Mouse (Mus musculus): ENCODE results near the gene BC004004.
"Not testable (repeated sequence)": the region's sequence is repeated elsewhere in the genome, so short reads cannot be mapped to it uniquely, and the experiment has no call there.

BC004004 gene

GRCm38 (mm10) chr17:29299282-29299681 is 30.7 kb downstream of the BC004004 start:
- no peak for DNase-seq (ENCODE audit: low read depth)

- DNase-seq (ENCODE audit: low read depth) = no peak
Measured at GRCm38 (mm10) chr17:29300926-29301325, 32.3 kb downstream of the BC004004 start.

GRCm38 (mm10) chr17:29301421-29301820 is 32.8 kb downstream of the BC004004 start:
- DNase-seq (ENCODE audit: low read depth) = no peak

- no peak for DNase-seq (ENCODE audit: low read depth)
Measured at GRCm38 (mm10) chr17:29302149-29302548, 33.6 kb downstream of the BC004004 start.

- peak; percentile 46 for DNase-seq (ENCODE audit: low read depth)
Measured at GRCm38 (mm10) chr17:29303087-29303486, 34.5 kb downstream of the BC004004 start.

GRCm38 (mm10) chr17:29303856-29304255 is 35.3 kb downstream of the BC004004 start:
- DNase-seq (ENCODE audit: low read depth) = no peak

GRCm38 (mm10) chr17:29304376-29305057 is 35.9 kb downstream of the BC004004 start:
- DNase-seq (ENCODE audit: low read depth) = peak; percentile 36

GRCm38 (mm10) chr17:29305058-29305806 is 36.6 kb downstream of the BC004004 start:
- DNase-seq (ENCODE audit: low read depth) = no peak

- DNase-seq (ENCODE audit: low read depth) = no peak
Measured at GRCm38 (mm10) chr17:29305871-29306270, 37.3 kb downstream of the BC004004 start.

- no peak for DNase-seq (ENCODE audit: low read depth)
Measured at GRCm38 (mm10) chr17:29310056-29310623, 41.6 kb downstream of the BC004004 start.

- no peak for DNase-seq (ENCODE audit: low read depth)
Measured at GRCm38 (mm10) chr17:29311602-29312001, 43.0 kb downstream of the BC004004 start.

GRCm38 (mm10) chr17:29312082-29312481 is 43.5 kb downstream of the BC004004 start:
- DNase-seq (ENCODE audit: low read depth) = no peak

- peak; percentile 48 for DNase-seq (ENCODE audit: low read depth)
Measured at GRCm38 (mm10) chr17:29313300-29313699, 44.7 kb downstream of the BC004004 start.

GRCm38 (mm10) chr17:29315672-29316465 is 47.3 kb downstream of the BC004004 start:
- no peak for DNase-seq (ENCODE audit: low read depth)

- DNase-seq (ENCODE audit: low read depth) = no peak
Measured at GRCm38 (mm10) chr17:29316891-29317290, 48.3 kb downstream of the BC004004 start.

GRCm38 (mm10) chr17:29317380-29317779 is 48.8 kb downstream of the BC004004 start, which contains the start of gene Pi16:
Pi16 (plus strand) TSS chr17:29317680.
- DNase-seq (ENCODE audit: low read depth) = not testable (repeated sequence)

- no peak for DNase-seq (ENCODE audit: low read depth)
Measured at GRCm38 (mm10) chr17:29318731-29319250, 50.2 kb downstream of the BC004004 start.

GRCm38 (mm10) chr17:29319476-29319875 is 50.9 kb downstream of the BC004004 start:
- DNase-seq (ENCODE audit: low read depth) = no peak

GRCm38 (mm10) chr17:29319881-29320639 is 51.5 kb downstream of the BC004004 start:
- no peak for DNase-seq (ENCODE audit: low read depth)

- DNase-seq (ENCODE audit: low read depth) = no peak
Measured at GRCm38 (mm10) chr17:29321765-29322602, 53.4 kb downstream of the BC004004 start.

All from naive thymus-derived CD4-positive, alpha-beta T cell, adult 2 months (primary cell).